In the genomic region with DNA sequence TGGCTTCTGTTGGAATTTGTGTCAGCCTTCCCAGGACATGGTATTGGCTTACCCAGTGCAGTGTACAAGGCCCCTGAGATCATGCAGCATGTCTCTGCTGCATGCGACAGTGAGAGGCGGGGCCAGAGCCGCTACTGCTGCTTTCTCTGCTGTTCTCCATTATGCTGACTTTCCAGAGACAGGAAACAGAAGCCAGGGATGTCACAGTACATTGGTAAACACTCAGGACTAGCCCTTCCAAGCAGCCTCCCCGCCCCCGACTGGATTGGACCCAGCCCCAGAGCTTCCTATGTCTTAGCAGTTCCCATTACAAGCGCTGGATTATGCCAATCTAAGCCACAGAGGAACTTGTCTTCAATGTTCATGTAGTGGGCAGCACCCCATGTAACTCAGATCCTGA, we compare ENCODE assay signal across 10 mouse cellular contexts. TPM values are rescaled to one million over a fixed set of nuclear protein-coding genes. Genes with fewer than 3 reads are reported as not detected.
A peak's percentile ranks its signal among the peaks of the same experiment; 100 is the strongest.
DNase-seq lines count a peak whose midpoint lies in the region; ATAC-seq lines count a peak whose summit lies in the region.
"Had no signal": no experiment of that assay in that cellular context is flagged by ENCODE, and none has a peak within 500 bp of the region (broad histone marks: within the 10 kb centered on the region; RNA-seq: fewer than 3 reads in every experiment).

No protein-coding gene starts in this region.

- H3K9me3 ChIP-seq in hindbrain, embryonic 12.5 days (replicated peaks) = no peaks in the 10 kb centered on the region
- H3K9me3 ChIP-seq in hindbrain, embryonic 14.5 days (ENCODE audit: control insufficient read depth, low read length) = no peaks in the 10 kb centered on the region
- H3K9me3 ChIP-seq in embryonic facial prominence, embryonic 15.5 days (replicated peaks) = no peaks in the 10 kb centered on the region
- H3K9me3 ChIP-seq in lung, embryonic 16.5 days (ENCODE audit: control insufficient read depth, low read length) = no peaks in the 10 kb centered on the region

- ATAC-seq in hindbrain, embryonic 12.5 days (ENCODE audit: low FRiP score) = no peak
- no peak for ATAC-seq in hindbrain, embryonic 14.5 days (ENCODE audit: low FRiP score)
- ATAC-seq in embryonic facial prominence, embryonic 15.5 days (ENCODE audit: insufficient number of reproducible peaks, low FRiP score, low TSS enrichment, low read depth) = peak; percentile 25; the same call in 1 of the 2 replicates
- ATAC-seq in lung, embryonic 16.5 days (ENCODE audit: low read depth) = peak; percentile 57

- peaks cover 71% of the 10 kb centered on the region for H3K36me3 ChIP-seq in hindbrain, embryonic 12.5 days
- peaks cover 70% of the 10 kb centered on the region for H3K36me3 ChIP-seq in hindbrain, embryonic 14.5 days (replicated peaks; ENCODE audit: control insufficient read depth, insufficient read depth)
- peaks cover 61% of the 10 kb centered on the region for H3K36me3 ChIP-seq in embryonic facial prominence, embryonic 15.5 days
- H3K36me3 ChIP-seq in lung, embryonic 16.5 days (ENCODE audit: control insufficient read depth, insufficient read depth, low read length) = peaks cover 21% of the 10 kb centered on the region

- H3K4me2 ChIP-seq in hindbrain, embryonic 12.5 days (replicated peaks) = no peak overlapping the region
- H3K4me2 ChIP-seq in hindbrain, embryonic 14.5 days (replicated peaks) = no peak overlapping the region
- H3K4me2 ChIP-seq in embryonic facial prominence, embryonic 15.5 days (replicated peaks) = no peak overlapping the region
- H3K4me2 ChIP-seq in lung, embryonic 16.5 days (ENCODE audit: low read depth, low read length) = no peak overlapping the region
- H3K4me2 ChIP-seq: midbrain, embryonic 11.5 days had no signal

- H3K4me3 ChIP-seq in hindbrain, embryonic 12.5 days = no peak overlapping the region
- no peak overlapping the region for H3K4me3 ChIP-seq in hindbrain, embryonic 14.5 days (replicated peaks; ENCODE audit: low read length)
- no peak overlapping the region for H3K4me3 ChIP-seq in embryonic facial prominence, embryonic 15.5 days (replicated peaks)
- H3K4me3 ChIP-seq in lung, embryonic 16.5 days (ENCODE audit: low read length) = no peak overlapping the region

- peak overlapping the region; percentile 7; the same call in 1 of the 2 replicates for H3K27ac ChIP-seq in hindbrain, embryonic 12.5 days
- no peak overlapping the region for H3K27ac ChIP-seq in hindbrain, embryonic 14.5 days
- H3K27ac ChIP-seq in embryonic facial prominence, embryonic 15.5 days (replicated peaks) = peak overlapping the region; percentile 77
- H3K27ac ChIP-seq in lung, embryonic 16.5 days (ENCODE audit: low read length) = peak overlapping the region; percentile 72

- no peaks in the 10 kb centered on the region for H3K27me3 ChIP-seq in hindbrain, embryonic 12.5 days
- H3K27me3 ChIP-seq in hindbrain, embryonic 14.5 days (ENCODE audit: control insufficient read depth, insufficient read depth, low read length) = no peaks in the 10 kb centered on the region
- H3K27me3 ChIP-seq in embryonic facial prominence, embryonic 15.5 days = no peaks in the 10 kb centered on the region
- no peaks in the 10 kb centered on the region for H3K27me3 ChIP-seq in lung, embryonic 16.5 days (ENCODE audit: control insufficient read depth, insufficient read depth, low read depth, low read length)

- WGBS in hindbrain, embryonic 12.5 days = 72% methylated on average over 6 of the region's 6 CpGs
- WGBS in hindbrain, embryonic 14.5 days = 73% methylated on average over 6 of the region's 6 CpGs
- WGBS in embryonic facial prominence, embryonic 15.5 days = 37% methylated on average over 6 of the region's 6 CpGs
- WGBS in lung, embryonic 16.5 days = 35% methylated on average over 6 of the region's 6 CpGs

- no peak overlapping the region for H3K9ac ChIP-seq in hindbrain, embryonic 12.5 days
- H3K9ac ChIP-seq in hindbrain, embryonic 14.5 days = no peak overlapping the region
- H3K9ac ChIP-seq in embryonic facial prominence, embryonic 15.5 days = no peak overlapping the region
- peak overlapping the region; percentile 27; the same call in 1 of the 2 replicates for H3K9ac ChIP-seq in lung, embryonic 16.5 days (ENCODE audit: low read length)

- DNase-seq in hindbrain, embryonic 14.5 days (ENCODE audit: low spot score) = no peak
- DNase-seq in brain, adult 2 months (ENCODE audit: low read depth, low spot score) = peak; percentile 43
- DNase-seq in gastrocnemius, adult 18-20 months (ENCODE audit: low spot score) = no peak
- DNase-seq in gastrocnemius, postnatal 25 days = no peak
- no peak for DNase-seq in spleen, adult 12 weeks (ENCODE audit: low spot score)
- DNase-seq: cerebellum, adult 11-12 months had no signal

- H3K4me1 ChIP-seq in hindbrain, embryonic 12.5 days = peaks cover 21% of the 10 kb centered on the region
- peaks cover 15% of the 10 kb centered on the region for H3K4me1 ChIP-seq in hindbrain, embryonic 14.5 days (replicated peaks; ENCODE audit: control insufficient read depth, insufficient read depth, low read length)
- H3K4me1 ChIP-seq in embryonic facial prominence, embryonic 15.5 days = peaks cover 40% of the 10 kb centered on the region
- H3K4me1 ChIP-seq in lung, embryonic 16.5 days (replicated peaks; ENCODE audit: control insufficient read depth, insufficient read depth, low read length) = peaks cover 27% of the 10 kb centered on the region

RNA-seq across cellular contexts. Expression of gene Dnlz, which starts 3.7 kb away (rescaled TPM):
- polyA plus RNA-seq in hindbrain, embryonic 12.5 days (2016; fragmentation: Nextera tagmentation; extraction: Ambion mirVana) = 33.2 and 34.7 TPM in 2 replicates
- polyA plus RNA-seq in hindbrain, embryonic 14.5 days (2014; fragmentation: Nextera tagmentation; extraction: Ambion mirVana) = 27.7 and 28.3 TPM in 2 replicates
- polyA plus RNA-seq in embryonic facial prominence, embryonic 15.5 days (2015; fragmentation: Nextera tagmentation; extraction: Ambion mirVana) = 30.2 and 31.9 TPM in 2 replicates
- 22.8 and 24.7 TPM in 2 replicates for polyA plus RNA-seq in lung, embryonic 16.5 days (2015; fragmentation: Nextera tagmentation; extraction: Ambion mirVana)
- 10 to 100 TPM; 21.3 to 23.0 TPM for total RNA-seq in gastrocnemius, adult 18-20 months (2021)
- 10 to 100 TPM; 18.3 to 18.7 TPM for total RNA-seq in gastrocnemius, postnatal 25 days (2021)

RNA-seq across cellular contexts. Expression of gene Card9, which starts 12.5 kb away (rescaled TPM):
- 0.78 and 1.1 TPM in 2 replicates for polyA plus RNA-seq in hindbrain, embryonic 12.5 days (2016; fragmentation: Nextera tagmentation; extraction: Ambion mirVana)
- polyA plus RNA-seq in hindbrain, embryonic 14.5 days (2014; fragmentation: Nextera tagmentation; extraction: Ambion mirVana) = 1.9 and 2.1 TPM in 2 replicates
- polyA plus RNA-seq in embryonic facial prominence, embryonic 15.5 days (2015; fragmentation: Nextera tagmentation; extraction: Ambion mirVana) = 0.84 and 1.7 TPM in 2 replicates
- 4.2 and 4.4 TPM in 2 replicates for polyA plus RNA-seq in lung, embryonic 16.5 days (2015; fragmentation: Nextera tagmentation; extraction: Ambion mirVana)
- total RNA-seq in gastrocnemius, adult 18-20 months (2021) = under 1 TPM; 0.47 to 0.82 TPM
- total RNA-seq in gastrocnemius, postnatal 25 days (2021) = under 1 TPM; 0.46 to 0.56 TPM

RNA-seq across cellular contexts. Expression of gene Snapc4, which starts 32.2 kb away (rescaled TPM):
- polyA plus RNA-seq in hindbrain, embryonic 12.5 days (2016; fragmentation: Nextera tagmentation; extraction: Ambion mirVana) = 36.2 and 37.3 TPM in 2 replicates
- 25.4 and 29.3 TPM in 2 replicates for polyA plus RNA-seq in hindbrain, embryonic 14.5 days (2014; fragmentation: Nextera tagmentation; extraction: Ambion mirVana)
- polyA plus RNA-seq in embryonic facial prominence, embryonic 15.5 days (2015; fragmentation: Nextera tagmentation; extraction: Ambion mirVana) = 25.3 and 30.2 TPM in 2 replicates
- polyA plus RNA-seq in lung, embryonic 16.5 days (2015; fragmentation: Nextera tagmentation; extraction: Ambion mirVana) = 25.3 and 25.6 TPM in 2 replicates
- total RNA-seq in gastrocnemius, adult 18-20 months (2021) = 1 to 10 TPM; 4.2 to 6.5 TPM
- total RNA-seq in gastrocnemius, postnatal 25 days (2021) = 1 to 10 TPM; 5.7 to 5.9 TPM

RNA-seq across cellular contexts. Expression of gene Gpsm1, which starts 32.9 kb away (rescaled TPM):
- 125 and 133 TPM in 2 replicates for polyA plus RNA-seq in hindbrain, embryonic 12.5 days (2016; fragmentation: Nextera tagmentation; extraction: Ambion mirVana)
- polyA plus RNA-seq in hindbrain, embryonic 14.5 days (2014; fragmentation: Nextera tagmentation; extraction: Ambion mirVana) = 96.7 and 101 TPM in 2 replicates
- 52.0 and 52.1 TPM in 2 replicates for polyA plus RNA-seq in embryonic facial prominence, embryonic 15.5 days (2015; fragmentation: Nextera tagmentation; extraction: Ambion mirVana)
- polyA plus RNA-seq in lung, embryonic 16.5 days (2015; fragmentation: Nextera tagmentation; extraction: Ambion mirVana) = 47.2 and 51.6 TPM in 2 replicates
- 1 to 10 TPM; 1.6 to 2.3 TPM for total RNA-seq in gastrocnemius, adult 18-20 months (2021)
- 1 to 10 TPM; 3.1 TPM for total RNA-seq in gastrocnemius, postnatal 25 days (2021)

RNA-seq across cellular contexts. Expression of gene Entr1, which starts 40.9 kb away (rescaled TPM):
- polyA plus RNA-seq in hindbrain, embryonic 12.5 days (2016; fragmentation: Nextera tagmentation; extraction: Ambion mirVana) = 179 and 188 TPM in 2 replicates
- 134 and 141 TPM in 2 replicates for polyA plus RNA-seq in hindbrain, embryonic 14.5 days (2014; fragmentation: Nextera tagmentation; extraction: Ambion mirVana)
- 120 and 141 TPM in 2 replicates for polyA plus RNA-seq in embryonic facial prominence, embryonic 15.5 days (2015; fragmentation: Nextera tagmentation; extraction: Ambion mirVana)
- 112 and 117 TPM in 2 replicates for polyA plus RNA-seq in lung, embryonic 16.5 days (2015; fragmentation: Nextera tagmentation; extraction: Ambion mirVana)
- total RNA-seq in gastrocnemius, adult 18-20 months (2021) = 10 to 100 TPM; 24.3 to 25.6 TPM
- 10 to 100 TPM; 24.9 to 27.3 TPM for total RNA-seq in gastrocnemius, postnatal 25 days (2021)

Comparison
In these comparisons a context has a peak if more than half of its experiments do, and no peak if none do; other contexts are left out.
1. ATAC-seq: peak in embryonic facial prominence, embryonic 15.5 days (single experiment) and lung, embryonic 16.5 days (single experiment); none in hindbrain, embryonic 12.5 days (single experiment) and hindbrain, embryonic 14.5 days (single experiment).